Mouse (Mus musculus): ENCODE data around the gene Rint1. TPM values are rescaled to one million over a fixed set of nuclear protein-coding genes. Genes with fewer than 3 reads are reported as not detected.

The Rint1 gene
- polyA plus RNA-seq (2015; fragmentation: Nextera tagmentation; extraction: Ambion mirVana), result 40.2 and 41.9 TPM in 2 replicates

DNA sequence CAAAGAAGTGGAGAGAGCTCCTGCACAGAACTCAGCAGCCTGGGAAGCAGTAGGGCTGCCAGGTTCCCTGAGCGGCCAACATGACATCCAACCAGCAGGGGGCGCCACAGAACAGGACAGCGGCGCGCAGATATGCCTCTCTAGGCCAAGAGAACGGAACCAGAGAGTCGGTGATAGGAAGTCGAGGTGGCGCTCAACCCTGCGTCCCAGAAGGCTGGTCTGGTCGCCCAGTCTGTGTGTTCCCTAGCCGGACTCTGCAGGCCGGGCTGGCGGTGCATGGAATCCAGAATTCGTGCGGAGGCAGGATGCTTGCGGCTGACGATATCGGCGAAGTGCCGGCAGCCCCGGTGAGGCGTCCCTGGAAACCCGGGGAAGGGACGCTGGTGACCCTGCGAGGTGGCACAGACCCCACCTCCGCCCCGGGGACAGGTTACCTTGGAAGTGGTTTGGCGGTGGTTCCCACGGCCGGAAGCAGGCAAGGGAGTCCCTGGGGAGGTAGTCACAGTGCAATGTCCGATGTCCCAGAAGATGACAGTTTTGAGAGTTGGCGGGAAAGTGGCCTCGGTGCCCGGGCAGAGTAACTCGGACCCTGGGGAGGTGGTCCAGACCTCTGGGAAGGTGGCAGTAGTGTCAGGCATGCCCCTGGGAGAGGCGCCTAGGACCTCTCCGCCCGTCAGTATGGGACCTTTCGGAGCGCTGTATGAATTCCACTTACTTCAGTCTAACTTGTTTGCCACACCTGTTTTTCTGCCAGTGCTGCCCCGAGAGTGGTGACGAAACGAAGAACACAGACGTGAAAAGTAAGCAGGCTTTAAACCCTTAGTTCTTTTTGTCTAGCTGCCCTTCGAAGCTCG lies at the start of gene Rint1:
Gene Rint1 (plus strand): TSS at position 176 of the 854 bp plus-strand sequence.
- peaks cover 28% of the 10 kb centered on the region for H3K36me3 ChIP-seq
- peaks cover 14% of the 10 kb centered on the region for H3K4me1 ChIP-seq
- H3K27ac ChIP-seq, result peak within 1 kb of the TSS; percentile 81
- no peaks in the 10 kb centered on the region for H3K27me3 ChIP-seq
- peak; percentile 90 for ATAC-seq (replicated peaks; ENCODE audit: low FRiP score)
- H3K4me3 ChIP-seq (replicated peaks), result peak within 1 kb of the TSS; percentile 99
- no peaks in the 10 kb centered on the region for H3K9me3 ChIP-seq (replicated peaks)
- peak within 1 kb of the TSS; percentile 77 for H3K4me2 ChIP-seq
- H3K9ac ChIP-seq, result peak within 1 kb of the TSS; percentile 93
- 3% methylated on average over 47 of the region's 47 CpGs for WGBS

DNA sequence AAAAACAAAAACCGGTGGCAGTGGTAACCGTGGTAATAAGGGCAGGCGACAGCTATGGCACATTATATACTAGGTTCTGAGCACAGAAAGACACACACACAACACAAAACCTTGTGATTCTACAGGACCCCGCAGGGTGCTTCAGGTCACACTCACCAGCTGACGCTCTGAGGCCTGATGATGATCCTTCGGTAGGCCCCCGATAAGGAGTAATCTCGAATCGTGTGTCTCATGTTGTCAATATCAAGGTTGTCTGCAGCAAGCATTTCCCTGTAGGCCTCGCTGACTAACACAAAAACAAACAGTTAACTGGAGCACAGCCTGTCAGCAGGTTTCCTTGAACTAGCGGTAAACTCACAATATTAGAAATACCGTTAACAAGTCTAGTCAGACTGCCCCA lies 44.2 kb upstream of the Rint1 start:
- Histone ChIP-seq H3K27me3 (no peaks in the 10 kb centered on the region), H3K36me3 (peaks cover 84% of the 10 kb centered on the region), H3K4me3 (replicated peaks) (no peak overlapping the region), H3K9ac (no peak overlapping the region), H3K9me3 (replicated peaks) (no peaks in the 10 kb centered on the region), H3K4me2 (no peak overlapping the region), H3K27ac (no peak overlapping the region), H3K4me1 (no peaks in the 10 kb centered on the region)
- 96% methylated on average over 12 of the region's 12 CpGs for WGBS
- ATAC-seq (replicated peaks; ENCODE audit: low FRiP score), result no peak

DNA sequence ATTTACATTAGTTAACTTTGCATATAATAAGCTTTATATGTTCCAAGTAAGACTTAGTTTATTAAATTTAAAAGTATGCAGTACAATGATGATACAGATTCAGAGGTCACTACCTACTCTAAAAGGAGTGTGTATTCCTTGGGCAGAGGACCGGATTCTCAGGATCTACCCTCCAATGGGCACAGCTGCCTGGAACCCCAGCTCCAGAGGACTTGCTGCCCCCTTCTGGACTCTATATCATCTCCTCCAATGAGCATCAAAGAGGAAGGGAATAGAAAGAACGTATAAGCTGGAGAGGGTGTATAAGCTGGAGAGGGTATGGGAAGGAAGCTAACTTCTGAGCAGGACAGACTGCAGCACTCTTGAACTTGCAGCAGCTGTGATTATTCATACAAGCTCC lies 37.6 kb upstream of the Rint1 start:
- H3K9ac ChIP-seq, result no peak overlapping the region
- H3K27ac ChIP-seq, result no peak overlapping the region
- H3K4me2 ChIP-seq, result no peak overlapping the region
- no peaks in the 10 kb centered on the region for H3K27me3 ChIP-seq
- no peak for ATAC-seq (replicated peaks; ENCODE audit: low FRiP score)
- no peaks in the 10 kb centered on the region for H3K9me3 ChIP-seq (replicated peaks)
- WGBS, result 63% methylated on average over 2 of the region's 2 CpGs
- peaks cover 57% of the 10 kb centered on the region for H3K36me3 ChIP-seq
- no peaks in the 10 kb centered on the region for H3K4me1 ChIP-seq
- no peak overlapping the region for H3K4me3 ChIP-seq (replicated peaks)

DNA sequence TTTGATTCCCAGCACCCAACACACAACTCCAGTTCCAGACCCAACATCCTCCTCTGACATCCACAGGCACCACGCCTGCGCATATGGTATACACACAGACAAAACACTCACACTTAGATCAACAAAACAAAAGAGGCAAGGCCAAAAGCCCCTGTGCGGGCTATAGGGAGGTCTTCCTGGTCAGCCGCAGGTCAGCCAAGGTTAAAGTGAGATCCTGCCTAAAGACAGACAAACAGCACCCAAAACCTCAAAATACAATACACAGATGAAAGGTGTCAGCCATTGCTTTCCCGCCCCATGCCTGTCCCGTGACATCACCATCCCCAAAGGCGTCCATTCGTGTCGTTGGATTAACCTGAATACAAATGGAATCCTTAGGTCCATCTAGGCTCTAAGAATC lies 31.9 kb upstream of the Rint1 start:
- Histone ChIP-seq H3K4me2 (no peak overlapping the region), H3K27me3 (no peaks in the 10 kb centered on the region), H3K36me3 (peaks cover 66% of the 10 kb centered on the region), H3K9me3 (replicated peaks) (no peaks in the 10 kb centered on the region), H3K9ac (no peak overlapping the region), H3K27ac (no peak overlapping the region), H3K4me3 (replicated peaks) (no peak overlapping the region), H3K4me1 (no peaks in the 10 kb centered on the region)
- no peak for ATAC-seq (replicated peaks; ENCODE audit: low FRiP score)
- WGBS, result 97% methylated on average over 9 of the region's 9 CpGs

DNA sequence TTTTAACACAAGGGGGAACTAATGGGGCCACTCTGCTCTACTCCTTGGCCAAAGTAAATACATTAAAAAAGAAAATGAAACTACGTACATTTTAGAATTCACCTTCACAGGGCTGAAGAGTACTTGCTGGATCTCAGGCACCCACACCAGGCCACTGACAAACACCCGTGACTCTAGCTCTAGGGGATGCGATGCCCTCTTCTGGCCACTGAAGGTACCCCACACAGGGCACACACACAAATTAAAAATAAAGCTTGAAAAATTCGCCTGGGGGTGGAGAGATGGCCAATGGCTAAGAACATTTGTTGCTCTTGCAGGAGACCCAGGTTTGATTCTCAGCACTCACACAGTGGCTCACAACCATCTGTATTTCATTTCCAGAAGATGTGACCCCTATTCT lies 31.1 kb upstream of the Rint1 start:
- no peaks in the 10 kb centered on the region for H3K4me1 ChIP-seq
- no peak overlapping the region for H3K9ac ChIP-seq
- peaks cover 68% of the 10 kb centered on the region for H3K36me3 ChIP-seq
- H3K27me3 ChIP-seq, result no peaks in the 10 kb centered on the region
- WGBS, result 94% methylated on average over 4 of the region's 4 CpGs
- no peak overlapping the region for H3K4me3 ChIP-seq (replicated peaks)
- no peak overlapping the region for H3K4me2 ChIP-seq
- no peak overlapping the region for H3K27ac ChIP-seq
- no peaks in the 10 kb centered on the region for H3K9me3 ChIP-seq (replicated peaks)
- ATAC-seq (replicated peaks; ENCODE audit: low FRiP score), result no peak

DNA sequence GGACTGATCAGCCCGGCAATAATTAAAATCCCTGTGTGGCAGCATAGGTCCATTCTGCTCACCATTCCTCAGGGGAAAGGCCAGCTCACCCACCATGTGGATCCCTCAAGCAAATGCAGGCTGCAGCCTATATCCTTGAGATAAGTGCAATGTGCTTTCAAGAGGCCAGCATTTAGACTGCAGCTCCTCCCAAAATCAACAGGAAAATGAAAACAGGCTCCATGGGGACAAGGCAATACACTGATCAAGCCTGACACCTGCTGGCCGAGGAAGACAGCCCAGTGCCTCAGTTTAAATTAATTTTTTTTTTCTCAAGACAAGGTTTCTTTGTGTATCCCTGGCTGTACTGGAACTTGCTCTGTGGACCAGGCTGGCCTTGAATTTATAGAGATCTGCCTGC lies 28.9 kb upstream of the Rint1 start:
- H3K9ac ChIP-seq, result no peak overlapping the region
- WGBS, result 33% methylated on average over 2 of the region's 2 CpGs
- no peaks in the 10 kb centered on the region for H3K4me1 ChIP-seq
- peak overlapping the region; percentile 32 for H3K27ac ChIP-seq
- no peaks in the 10 kb centered on the region for H3K27me3 ChIP-seq
- no peaks in the 10 kb centered on the region for H3K9me3 ChIP-seq (replicated peaks)
- no peak overlapping the region for H3K4me2 ChIP-seq
- no peak overlapping the region for H3K4me3 ChIP-seq (replicated peaks)
- no peak for ATAC-seq (replicated peaks; ENCODE audit: low FRiP score)
- H3K36me3 ChIP-seq, result peaks cover 79% of the 10 kb centered on the region

DNA sequence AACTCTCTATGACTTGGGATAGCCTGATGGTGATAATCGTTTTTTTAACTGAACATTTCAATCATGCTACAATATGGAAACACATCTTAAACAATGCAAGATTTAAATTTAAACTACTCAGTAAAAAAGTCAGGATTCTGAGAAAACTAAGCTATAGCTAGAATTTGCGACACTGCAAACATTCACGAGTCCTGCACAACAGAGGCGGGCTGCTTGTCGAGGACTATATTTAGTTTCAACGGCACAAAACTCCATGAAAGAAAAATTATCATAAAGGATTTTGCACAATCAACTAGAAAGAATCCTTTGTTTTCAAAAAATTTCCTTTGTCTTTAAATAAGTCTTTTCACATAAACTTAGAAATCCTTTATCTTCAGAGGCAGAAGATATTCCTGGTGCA lies 25.0 kb upstream of the Rint1 start:
- 95% methylated on average over 6 of the region's 6 CpGs for WGBS
- Histone ChIP-seq H3K27me3 (no peaks in the 10 kb centered on the region), H3K27ac (no peak overlapping the region), H3K36me3 (peaks cover 84% of the 10 kb centered on the region), H3K4me1 (no peaks in the 10 kb centered on the region), H3K9me3 (replicated peaks) (no peaks in the 10 kb centered on the region), H3K4me3 (replicated peaks) (no peak overlapping the region), H3K4me2 (no peak overlapping the region), H3K9ac (no peak overlapping the region)
- ATAC-seq (replicated peaks; ENCODE audit: low FRiP score), result no peak

DNA sequence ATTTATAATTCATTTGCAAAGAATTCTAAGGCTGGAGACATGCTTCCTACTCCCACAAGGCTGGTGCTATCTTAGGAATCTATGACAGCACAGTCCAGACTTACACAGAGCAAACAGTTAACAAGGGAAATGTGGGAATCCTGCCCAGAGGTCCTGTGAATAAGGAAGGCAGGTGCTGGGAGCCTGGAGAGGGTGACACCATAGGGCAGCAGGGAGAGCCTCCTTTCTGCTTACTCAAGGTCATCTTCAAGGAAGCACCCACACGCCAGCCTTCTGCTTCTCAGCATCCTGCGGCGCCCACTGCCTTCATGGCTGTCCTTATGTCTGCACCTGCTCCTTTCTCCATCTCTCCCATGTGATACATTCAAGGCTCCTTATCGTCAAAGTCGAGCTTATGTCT lies 23.0 kb upstream of the Rint1 start:
- Histone ChIP-seq H3K27me3 (no peaks in the 10 kb centered on the region), H3K9ac (no peak overlapping the region), H3K4me3 (replicated peaks) (no peak overlapping the region), H3K27ac (no peak overlapping the region), H3K4me2 (no peak overlapping the region), H3K4me1 (no peaks in the 10 kb centered on the region), H3K36me3 (peaks cover 81% of the 10 kb centered on the region), H3K9me3 (replicated peaks) (no peaks in the 10 kb centered on the region)
- no peak for ATAC-seq (replicated peaks; ENCODE audit: low FRiP score)
- 97% methylated on average over 5 of the region's 5 CpGs for WGBS

DNA sequence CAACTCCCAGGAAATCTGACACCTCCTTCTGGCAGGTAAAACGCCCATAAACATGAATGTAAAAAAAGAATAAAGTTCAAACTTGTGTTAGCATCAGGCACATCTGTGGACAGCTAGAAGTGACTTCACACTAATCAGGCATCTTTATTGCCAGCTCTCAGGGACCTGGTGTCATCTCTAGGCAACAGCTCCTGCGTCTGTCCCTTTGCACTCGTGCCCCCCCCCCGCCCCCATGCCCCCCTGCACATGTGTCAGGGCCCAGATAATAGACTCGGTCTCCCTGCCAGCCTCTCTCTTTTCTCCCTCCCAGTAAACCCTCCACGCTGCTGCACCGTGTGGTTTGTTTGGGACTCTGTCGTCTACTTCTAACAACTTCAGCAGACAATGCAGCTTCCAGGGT lies 16.4 kb upstream of the Rint1 start:
- Histone ChIP-seq H3K4me3 (replicated peaks) (no peak overlapping the region), H3K27ac (no peak overlapping the region), H3K4me1 (no peaks in the 10 kb centered on the region), H3K36me3 (peaks cover 79% of the 10 kb centered on the region), H3K9ac (no peak overlapping the region), H3K4me2 (no peak overlapping the region), H3K27me3 (no peaks in the 10 kb centered on the region), H3K9me3 (replicated peaks) (no peaks in the 10 kb centered on the region)
- WGBS, result 23% methylated on average over 8 of the region's 8 CpGs
- 0 out of 2 replicates have a peak, but pooled peaks have one; percentile 40 for ATAC-seq (replicated peaks; ENCODE audit: low FRiP score)

DNA sequence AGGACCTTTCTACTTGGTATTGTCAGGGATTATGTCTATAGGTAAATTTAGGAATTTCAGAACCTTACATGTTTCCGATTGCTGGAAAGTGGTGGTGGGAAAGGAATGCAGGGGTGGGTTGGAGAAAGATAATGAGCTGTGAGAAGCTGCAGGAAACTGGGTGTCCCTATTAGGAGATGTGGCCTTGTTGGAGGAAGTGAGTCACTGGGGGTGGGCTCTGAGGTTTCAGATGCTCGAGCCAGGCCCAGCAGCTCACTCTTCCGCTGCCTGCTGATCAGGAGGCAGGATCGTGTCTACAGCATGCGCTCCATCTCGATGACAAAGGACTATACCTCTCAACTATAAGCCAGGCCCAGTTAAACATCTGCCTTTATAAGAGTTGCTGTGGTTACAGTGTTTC lies 13.3 kb upstream of the Rint1 start:
- no peak overlapping the region for H3K4me2 ChIP-seq

DNA sequence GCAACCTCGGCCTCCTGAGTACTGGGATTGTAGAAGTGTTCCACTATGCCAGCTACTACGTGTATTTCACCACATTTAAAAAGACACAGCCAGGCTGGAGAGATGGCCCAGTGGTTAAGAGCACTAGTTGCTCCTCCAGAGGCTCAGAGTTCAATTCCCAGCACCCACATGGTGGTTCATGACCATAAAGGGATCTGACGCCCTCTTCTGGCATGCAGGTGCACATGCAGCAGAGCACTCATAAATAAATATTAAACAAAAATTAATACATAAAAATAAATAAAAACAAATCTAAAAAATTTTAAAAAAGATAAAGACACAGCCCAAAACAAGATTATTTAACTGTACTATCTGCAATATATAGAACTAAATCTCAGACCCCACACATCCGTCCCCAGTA lies 7.0 kb upstream of the Rint1 start:
- H3K4me1 ChIP-seq, result peaks cover 18% of the 10 kb centered on the region
- no peaks in the 10 kb centered on the region for H3K9me3 ChIP-seq (replicated peaks)
- no peak overlapping the region for H3K4me3 ChIP-seq (replicated peaks)
- H3K27me3 ChIP-seq, result no peaks in the 10 kb centered on the region
- no peak overlapping the region for H3K4me2 ChIP-seq
- H3K27ac ChIP-seq, result no peak overlapping the region
- H3K36me3 ChIP-seq, result peaks cover 22% of the 10 kb centered on the region
- ATAC-seq (replicated peaks; ENCODE audit: low FRiP score), result no peak
- 87% methylated on average over 4 of the region's 4 CpGs for WGBS
- H3K9ac ChIP-seq, result no peak overlapping the region

More for the DNA sequence above, 13.3 kb upstream of the Rint1 start:
- H3K27me3 ChIP-seq, result no peaks in the 10 kb centered on the region
- H3K36me3 ChIP-seq, result peaks cover 68% of the 10 kb centered on the region
- ATAC-seq (replicated peaks; ENCODE audit: low FRiP score), result no peak
- no peak overlapping the region for H3K4me3 ChIP-seq (replicated peaks)
- H3K4me1 ChIP-seq, result no peaks in the 10 kb centered on the region
- no peaks in the 10 kb centered on the region for H3K9me3 ChIP-seq (replicated peaks)
- no peak overlapping the region for H3K27ac ChIP-seq
- no peak overlapping the region for H3K9ac ChIP-seq
- WGBS, result 86% methylated on average over 6 of the region's 6 CpGs

DNA sequence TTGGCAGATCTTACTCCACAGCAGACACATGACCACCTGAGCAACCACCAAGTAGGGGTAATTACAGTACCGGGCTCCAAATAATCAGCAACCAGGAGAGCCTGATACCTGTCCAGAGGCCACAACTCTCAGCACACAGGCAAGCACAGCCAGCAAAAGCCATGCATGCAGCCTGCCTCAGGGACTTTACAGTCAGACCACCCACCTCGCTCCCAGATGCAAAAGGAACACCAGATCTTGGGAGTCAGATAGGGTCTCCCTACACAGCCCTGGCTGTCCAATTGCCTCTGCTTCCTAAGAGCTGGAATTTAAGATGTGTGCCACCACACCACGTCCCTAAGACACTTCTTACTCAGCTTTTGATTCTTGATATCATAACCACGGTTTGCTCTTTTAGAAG lies 6.3 kb upstream of the Rint1 start:
- H3K4me2 ChIP-seq, result 0 out of 2 replicates have a peak overlapping the region, but pooled peaks have one; percentile 4

More for the DNA sequence above, 6.3 kb upstream of the Rint1 start:
- peaks cover 18% of the 10 kb centered on the region for H3K4me1 ChIP-seq
- no peaks in the 10 kb centered on the region for H3K27me3 ChIP-seq
- no peak for ATAC-seq (replicated peaks; ENCODE audit: low FRiP score)
- H3K4me3 ChIP-seq (replicated peaks), result no peak overlapping the region
- no peaks in the 10 kb centered on the region for H3K9me3 ChIP-seq (replicated peaks)
- H3K9ac ChIP-seq, result no peak overlapping the region
- H3K27ac ChIP-seq, result no peak overlapping the region
- peaks cover 17% of the 10 kb centered on the region for H3K36me3 ChIP-seq
- WGBS, result 58% methylated on average over 4 of the region's 4 CpGs
